Mouse (Mus musculus) midbrain, embryonic 16.5 days (tissue): ENCODE measurements around the gene Myt1l. TPM values are rescaled to one million over a fixed set of nuclear protein-coding genes. Genes with fewer than 3 reads are reported as not detected.

Source experiments
- ATAC-seq: fragments of 200-750 bp; cut with Nextera tagmentation; 2 replicates; pipeline ENCODE4 v1.8.0; 2017; ENCODE audit warnings: moderate TSS enrichment
- H3K27ac ChIP-seq: fragments of 300-500 bp; sonication (generic); 2 replicates; pipeline ENCODE4 v1.5.1; 2014; ENCODE audit warnings: mild to moderate bottlenecking, low read length, mixed read lengths
- H3K27me3 ChIP-seq: fragments of 300-500 bp; sonication (generic); 2 replicates; pipeline ENCODE4 v1.6.1; 2014; ENCODE audit warnings: low read depth, low read length, mixed read lengths; ENCODE audit not compliant: control insufficient read depth, insufficient read depth
- H3K36me3 ChIP-seq: fragments of 300-500 bp; sonication (generic); 2 replicates; pipeline ENCODE4 v1.6.1; 2014; ENCODE audit warnings: mild to moderate bottlenecking, low read length, moderate library complexity, mixed read lengths; ENCODE audit not compliant: control insufficient read depth, insufficient read depth
- H3K4me1 ChIP-seq: fragments of 300-500 bp; sonication (generic); 2 replicates; pipeline ENCODE4 v1.6.1; 2014; ENCODE audit warnings: mild to moderate bottlenecking, low read length, mixed read lengths; ENCODE audit not compliant: control insufficient read depth, insufficient read depth
- H3K4me2 ChIP-seq: fragments of 300-500 bp; sonication (generic); 2 replicates; pipeline ENCODE4 v1.6.1; 2014; ENCODE audit warnings: mild to moderate bottlenecking, low read length, mixed read lengths
- H3K4me3 ChIP-seq: fragments of 300-500 bp; sonication (generic); 2 replicates; pipeline ENCODE4 v1.5.1; 2014; ENCODE audit warnings: low read depth, mild to moderate bottlenecking, low read length, moderate library complexity, mixed read lengths
- H3K9ac ChIP-seq: fragments of 300-500 bp; sonication (generic); 2 replicates; pipeline ENCODE4 v1.6.1; 2014; ENCODE audit warnings: low read depth, low read length, mixed read lengths
- H3K9me3 ChIP-seq: fragments of 300-500 bp; sonication (generic); replicated peaks from 2 replicates; pipeline ENCODE4 v1.6.1; 2014; ENCODE audit warnings: mild to moderate bottlenecking, low read length, mixed read lengths; ENCODE audit not compliant: control insufficient read depth, poor library complexity, severe bottlenecking
- WGBS: fragments of 180-500 bp; shearing (Covaris S2); extraction: QIAGEN DNeasy Blood & Tissue Kit; methylation state at CpG from one replicate; pipeline ENCODE4 v1.1.7; 2014; 5-methylcytosine and 5-hydroxymethylcytosine counted together
- polyA plus RNA-seq: library from polyadenylated mRNA; unstranded; fragments of >200 nt; fragmentation: Nextera tagmentation; extraction: Ambion mirVana; gene quantifications from 2 replicates; pipeline ENCODE4 v1.2.1, GENCODE M21; 2015

Gene Myt1l
- 274 and 304 TPM in 2 replicates for polyA plus RNA-seq

- H3K4me3 ChIP-seq = peak within 1 kb of the TSS; percentile 59
- ATAC-seq = peak; percentile 29; the same call in 1 of the 2 replicates
- WGBS = 6% methylated on average over 13 of the region's 13 CpGs
These were observed at the start of gene Myt1l for GRCm38 (mm10) chr12:29528031-29528771. TSS of gene Myt1l (plus strand) at chr12:29528384.

GRCm38 (mm10) chr12:29486424-29487035, 41.7 kb upstream of the Myt1l start:
- Histone ChIP-seq H3K9ac (no peak overlapping the region), H3K27ac (no peak overlapping the region), H3K27me3 (no peaks in the 10 kb centered on the region), H3K4me2 (no peak overlapping the region), H3K4me1 (no peaks in the 10 kb centered on the region), H3K4me3 (no peak overlapping the region), H3K9me3 (no peaks in the 10 kb centered on the region), H3K36me3 (no peaks in the 10 kb centered on the region)
- WGBS = 84% methylated on average over 10 of the region's 10 CpGs
- no peak for ATAC-seq

More at GRCm38 (mm10) chr12:29528031-29528771, at the start of gene Myt1l:
- Histone ChIP-seq H3K9me3 (no peaks in the 10 kb centered on the region), H3K27ac (peak within 1 kb of the TSS; percentile 100), H3K4me2 (peak within 1 kb of the TSS; percentile 77), H3K9ac (peak within 1 kb of the TSS; percentile 73), H3K27me3 (no peaks in the 10 kb centered on the region), H3K4me1 (peaks cover 14% of the 10 kb centered on the region), H3K36me3 (no peaks in the 10 kb centered on the region)

- peak overlapping the region; percentile 100 for H3K27ac ChIP-seq
- peak overlapping the region; percentile 65 for H3K9ac ChIP-seq
- WGBS = under 1% methylated on average over 6 of the region's 6 CpGs
- H3K36me3 ChIP-seq = no peaks in the 10 kb centered on the region
- peaks cover 12% of the 10 kb centered on the region for H3K4me1 ChIP-seq
- H3K27me3 ChIP-seq = no peaks in the 10 kb centered on the region
- peak overlapping the region; percentile 56 for H3K4me2 ChIP-seq
- H3K4me3 ChIP-seq = peak overlapping the region; percentile 30
- H3K9me3 ChIP-seq = no peaks in the 10 kb centered on the region
- peak; percentile 80 for ATAC-seq
These were observed 1.9 kb upstream of the Myt1l start for GRCm38 (mm10) chr12:29526236-29526644.

GRCm38 (mm10) chr12:29527048-29527761, 979 bp upstream of the Myt1l start:
- Histone ChIP-seq H3K4me1 (peaks cover 12% of the 10 kb centered on the region), H3K36me3 (no peaks in the 10 kb centered on the region), H3K9me3 (no peaks in the 10 kb centered on the region), H3K9ac (peak overlapping the region; percentile 73), H3K4me3 (peak overlapping the region; percentile 59), H3K27ac (peak overlapping the region; percentile 100), H3K27me3 (no peaks in the 10 kb centered on the region), H3K4me2 (peak overlapping the region; percentile 77)
- ATAC-seq = peak; percentile 84
- WGBS = under 1% methylated on average over 27 of the region's 27 CpGs

- WGBS = 2% methylated on average over 6 of the region's 6 CpGs
- H3K9ac ChIP-seq = peak overlapping the region; percentile 68
- peak overlapping the region; percentile 44 for H3K4me3 ChIP-seq
- peaks cover 15% of the 10 kb centered on the region for H3K4me1 ChIP-seq
- H3K9me3 ChIP-seq = no peaks in the 10 kb centered on the region
- peak overlapping the region; percentile 54 for H3K4me2 ChIP-seq
- H3K27me3 ChIP-seq = no peaks in the 10 kb centered on the region
- H3K36me3 ChIP-seq = no peaks in the 10 kb centered on the region
- no peak for ATAC-seq
- peak overlapping the region; percentile 96 for H3K27ac ChIP-seq
These were observed 2.1 kb downstream of the Myt1l start for GRCm38 (mm10) chr12:29530241-29530725.

GRCm38 (mm10) chr12:29530823-29531222, 2.6 kb downstream of the Myt1l start:
- Histone ChIP-seq H3K9me3 (no peaks in the 10 kb centered on the region), H3K27ac (peak overlapping the region; percentile 96), H3K4me1 (peaks cover 11% of the 10 kb centered on the region), H3K4me2 (peak overlapping the region; percentile 54), H3K36me3 (no peaks in the 10 kb centered on the region), H3K9ac (peak overlapping the region; percentile 68), H3K4me3 (peak overlapping the region; percentile 44), H3K27me3 (no peaks in the 10 kb centered on the region)
- 28% methylated on average over 7 of the region's 7 CpGs for WGBS
- ATAC-seq = no peak

- Histone ChIP-seq H3K9me3 (no peaks in the 10 kb centered on the region), H3K9ac (peak overlapping the region; percentile 85), H3K27ac (peak overlapping the region; percentile 96), H3K4me1 (peaks cover 18% of the 10 kb centered on the region), H3K4me3 (peak overlapping the region; percentile 55), H3K27me3 (no peaks in the 10 kb centered on the region), H3K4me2 (peak overlapping the region; percentile 75), H3K36me3 (no peaks in the 10 kb centered on the region)
- 11% methylated on average over 14 of the region's 14 CpGs for WGBS
- ATAC-seq = peak; percentile 78
These were observed 5.1 kb downstream of the Myt1l start for GRCm38 (mm10) chr12:29533071-29533876.

- Histone ChIP-seq H3K27me3 (no peaks in the 10 kb centered on the region), H3K9ac (peak overlapping the region; percentile 85), H3K4me1 (peaks cover 20% of the 10 kb centered on the region), H3K36me3 (no peaks in the 10 kb centered on the region), H3K27ac (peak overlapping the region; percentile 96), H3K9me3 (no peaks in the 10 kb centered on the region), H3K4me2 (peak overlapping the region; percentile 75), H3K4me3 (peak overlapping the region; percentile 55)
- peak; percentile 44 for ATAC-seq
- WGBS = 2% methylated on average over 6 of the region's 6 CpGs
These were observed 6.1 kb downstream of the Myt1l start for GRCm38 (mm10) chr12:29534326-29534725.
